11 mouse cellular contexts compared by ENCODE assay signal in the genomic region with DNA sequence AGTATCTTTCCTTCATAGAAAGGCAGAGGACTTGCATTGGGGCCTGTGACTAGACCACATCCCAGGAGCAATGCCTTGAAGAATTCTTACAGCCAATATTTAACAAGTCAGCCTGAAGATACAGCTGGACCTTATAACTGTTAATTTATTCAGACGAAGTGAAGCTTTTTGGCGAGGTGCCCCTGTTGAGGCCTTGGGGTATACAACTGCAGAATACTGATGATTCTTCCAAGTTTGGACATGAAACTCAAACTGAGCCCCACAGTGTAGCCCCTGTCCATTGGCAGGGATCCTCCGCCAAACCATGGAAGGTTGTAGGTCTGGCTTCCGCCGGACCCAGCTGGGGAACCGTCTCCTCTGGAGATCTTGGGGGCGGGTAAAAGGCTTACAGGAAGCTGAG. TPM values are rescaled to one million over a fixed set of nuclear protein-coding genes. Genes with fewer than 3 reads are reported as not detected.
A peak's percentile ranks its signal among the peaks of the same experiment; 100 is the strongest.
DNase-seq lines count a peak whose midpoint lies in the region; ATAC-seq and TF ChIP-seq lines count a peak whose summit lies in the region.
"Had no signal": no experiment of that assay in that cellular context is flagged by ENCODE, and none has a peak within 500 bp of the region (broad histone marks: within the 10 kb centered on the region; RNA-seq: fewer than 3 reads in every experiment).

No protein-coding gene starts in this region.

- no peak overlapping the region for H3K27ac ChIP-seq in forebrain, embryonic 12.5 days
- H3K27ac ChIP-seq in forebrain, embryonic 11.5 days (ENCODE audit: low read depth, low read length) = no peak overlapping the region
- peak overlapping the region; percentile 69; the same call in 1 of the 2 replicates for H3K27ac ChIP-seq in lung, embryonic 14.5 days (ENCODE audit: low read depth)
- no peak overlapping the region for H3K27ac ChIP-seq in heart, postnatal 0 days (ENCODE audit: low read depth)
- H3K27ac ChIP-seq: heart, embryonic 13.5 days had no signal

- no peak overlapping the region for H3K4me3 ChIP-seq in forebrain, embryonic 12.5 days (replicated peaks)
- H3K4me3 ChIP-seq in forebrain, embryonic 11.5 days (ENCODE audit: low read depth, low read length) = no peak overlapping the region
- H3K4me3 ChIP-seq in lung, embryonic 14.5 days (ENCODE audit: low read depth, low read length) = no peak overlapping the region
- no peak overlapping the region for H3K4me3 ChIP-seq in heart, postnatal 0 days (ENCODE audit: low read depth, low read length)
- H3K4me3 ChIP-seq: heart, embryonic 13.5 days had no signal

- 0 out of 2 replicates have a peak, but pooled peaks have one; percentile 17 for ATAC-seq in forebrain, embryonic 12.5 days (ENCODE audit: low FRiP score)
- ATAC-seq in forebrain, embryonic 11.5 days (replicated peaks; ENCODE audit: low FRiP score) = no peak
- ATAC-seq in lung, embryonic 14.5 days (ENCODE audit: insufficient read depth) = peak; percentile 96
- ATAC-seq in heart, postnatal 0 days (ENCODE audit: insufficient read depth, low read depth) = peak; percentile 11; the same call in 1 of the 2 replicates
- ATAC-seq in monocyte, adult 5-6 weeks (replicated peaks; ENCODE audit: insufficient number of reproducible peaks, low FRiP score, low TSS enrichment, poor library complexity, severe bottlenecking) = no peak
- ATAC-seq in cerebellum, adult (ENCODE audit: insufficient number of reproducible peaks, low FRiP score, low TSS enrichment) = no peak

- H3K4me2 ChIP-seq in forebrain, embryonic 12.5 days = no peak overlapping the region
- H3K4me2 ChIP-seq in forebrain, embryonic 11.5 days (ENCODE audit: low read depth, low read length, severe bottlenecking) = no peak overlapping the region
- H3K4me2 ChIP-seq in lung, embryonic 14.5 days = no peak overlapping the region
- no peak overlapping the region for H3K4me2 ChIP-seq in heart, postnatal 0 days (ENCODE audit: low read depth, low read length)
- H3K4me2 ChIP-seq: heart, embryonic 13.5 days had no signal

- no peaks in the 10 kb centered on the region for H3K36me3 ChIP-seq in forebrain, embryonic 12.5 days (replicated peaks)
- no peaks in the 10 kb centered on the region for H3K36me3 ChIP-seq in forebrain, embryonic 11.5 days (ENCODE audit: control insufficient read depth, insufficient read depth, low read length)
- H3K36me3 ChIP-seq in lung, embryonic 14.5 days (ENCODE audit: insufficient read depth) = peaks cover 23% of the 10 kb centered on the region
- H3K36me3 ChIP-seq in heart, postnatal 0 days (replicated peaks; ENCODE audit: control insufficient read depth, insufficient read depth, low read length) = peaks cover 10% of the 10 kb centered on the region

- H3K4me1 ChIP-seq in forebrain, embryonic 12.5 days = peaks cover 6% of the 10 kb centered on the region; the same call in 1 of the 2 replicates
- 0 out of 2 replicates have a peak, but pooled peaks cover 1% of the 10 kb centered on the region for H3K4me1 ChIP-seq in forebrain, embryonic 11.5 days (replicated peaks; ENCODE audit: control insufficient read depth, insufficient read depth, low read length)
- H3K4me1 ChIP-seq in lung, embryonic 14.5 days (ENCODE audit: insufficient read depth) = no peaks in the 10 kb centered on the region
- H3K4me1 ChIP-seq in heart, postnatal 0 days (ENCODE audit: control insufficient read depth, insufficient read depth) = no peaks in the 10 kb centered on the region
- H3K4me1 ChIP-seq: heart, embryonic 13.5 days had no signal

- DNase-seq in forebrain, embryonic 11.5 days (ENCODE audit: low spot score) = no peak
- DNase-seq in lung, embryonic 14.5 days = peak; percentile 94
- no peak for DNase-seq in lung, postnatal 25 days (ENCODE audit: low spot score)
- no peak for DNase-seq in heart, postnatal 0 days (ENCODE audit: low spot score)
- DNase-seq in lung, postnatal 36 days = peak; percentile 33

- H3K9me3 ChIP-seq in forebrain, embryonic 12.5 days = no peaks in the 10 kb centered on the region
- no peaks in the 10 kb centered on the region for H3K9me3 ChIP-seq in forebrain, embryonic 11.5 days (ENCODE audit: control insufficient read depth, low read length)
- no peaks in the 10 kb centered on the region for H3K9me3 ChIP-seq in lung, embryonic 14.5 days (ENCODE audit: low read depth, low read length)
- no peaks in the 10 kb centered on the region for H3K9me3 ChIP-seq in heart, postnatal 0 days (replicated peaks; ENCODE audit: control insufficient read depth, low read length)
- H3K9me3 ChIP-seq: heart, embryonic 13.5 days had no signal

- TF ChIP-seq CTCF in lung, embryonic 14.5 days (IDR thresholded peaks at IDR 0.05; ENCODE audit: low read depth) = no peak
- no peak for TF ChIP-seq CTCF in heart, postnatal 0 days (IDR thresholded peaks at IDR 0.05; ENCODE audit: low read depth)

- TF ChIP-seq EP300 in heart, postnatal 0 days (IDR thresholded peaks at IDR 0.05; ENCODE audit: low read depth) = no peak

- no peaks in the 10 kb centered on the region for H3K27me3 ChIP-seq in forebrain, embryonic 12.5 days
- no peaks in the 10 kb centered on the region for H3K27me3 ChIP-seq in forebrain, embryonic 11.5 days (ENCODE audit: control insufficient read depth, insufficient read depth, low read length)
- no peaks in the 10 kb centered on the region for H3K27me3 ChIP-seq in lung, embryonic 14.5 days (ENCODE audit: insufficient read depth, low read length)
- H3K27me3 ChIP-seq in heart, postnatal 0 days (ENCODE audit: control insufficient read depth, insufficient read depth, low read length) = no peaks in the 10 kb centered on the region
- H3K27me3 ChIP-seq: heart, embryonic 13.5 days had no signal

- 83% methylated on average over 7 of the region's 7 CpGs for WGBS in forebrain, embryonic 12.5 days
- WGBS in forebrain, embryonic 11.5 days = 94% methylated on average over 7 of the region's 7 CpGs
- 47% methylated on average over 7 of the region's 7 CpGs for WGBS in lung, embryonic 14.5 days
- WGBS in heart, postnatal 0 days = 88% methylated on average over 7 of the region's 7 CpGs

- H3K9ac ChIP-seq in forebrain, embryonic 12.5 days = no peak overlapping the region
- H3K9ac ChIP-seq in forebrain, embryonic 11.5 days (ENCODE audit: low read length) = no peak overlapping the region
- no peak overlapping the region for H3K9ac ChIP-seq in lung, embryonic 14.5 days
- H3K9ac ChIP-seq in heart, postnatal 0 days (replicated peaks; ENCODE audit: low read depth, low read length) = no peak overlapping the region
- H3K9ac ChIP-seq: heart, embryonic 13.5 days had no signal

RNA-seq across cellular contexts. Expression of a gene that starts 12.7 kb away (rescaled TPM):
- polyA plus RNA-seq in forebrain, embryonic 12.5 days (2016; fragmentation: Nextera tagmentation; extraction: Ambion mirVana) = not detected in 2 replicates
- not detected in 2 replicates for polyA plus RNA-seq in forebrain, embryonic 11.5 days (2014; fragmentation: Nextera tagmentation; extraction: Ambion mirVana)
- polyA plus RNA-seq in lung, embryonic 14.5 days (2014; fragmentation: Nextera tagmentation; extraction: Ambion mirVana) = not detected in 2 replicates
- not detected in 2 replicates for total RNA-seq in heart, postnatal 0 days (2014; rRNA removed; ENCODE audit: low replicate concordance)
- not detected in 2 replicates for polyA plus RNA-seq in heart, postnatal 0 days (2015; fragmentation: Nextera tagmentation; extraction: Ambion mirVana)
- not detected in 3 replicates for total RNA-seq in monocyte, adult 5-6 weeks (2017)
- total RNA-seq: common myeloid progenitor, adult 5-6 weeks; neutrophil, adult 5-6 weeks had no signal
- polyA plus RNA-seq: heart, embryonic 13.5 days had no signal

Comparison
In these comparisons a context has a peak if more than half of its experiments do, and no peak if none do; other contexts are left out.
1. ATAC-seq: peak in forebrain, embryonic 12.5 days (single experiment), lung, embryonic 14.5 days (single experiment) and heart, postnatal 0 days (single experiment); none in forebrain, embryonic 11.5 days (single experiment), monocyte, adult 5-6 weeks (single experiment) and cerebellum, adult (single experiment).
2. DNase-seq: peak in lung, embryonic 14.5 days (single experiment) and lung, postnatal 36 days (single experiment); none in forebrain, embryonic 11.5 days (single experiment), lung, postnatal 25 days (single experiment) and heart, postnatal 0 days (single experiment).